10 mouse cellular contexts compared by ENCODE assay signal in genomic region chr11:98738428-98738911, GRCm38 (mm10). TPM values are rescaled to one million over a fixed set of nuclear protein-coding genes. Genes with fewer than 3 reads are reported as not detected.
A peak's percentile ranks its signal among the peaks of the same experiment; 100 is the strongest.
DNase-seq lines count a peak whose midpoint lies in the region; ATAC-seq lines count a peak whose summit lies in the region.
"Had no signal": no experiment of that assay in that cellular context is flagged by ENCODE, and none has a peak within 500 bp of the region (broad histone marks: within the 10 kb centered on the region; RNA-seq: fewer than 3 reads in every experiment).

No protein-coding gene starts in this region.

- DNase-seq in cerebellum, postnatal 14 days = peak; percentile 72
- DNase-seq in cerebellum, postnatal 4 days (ENCODE audit: low spot score in 2 of 2) = no peak
- DNase-seq in NIH3T3 (ENCODE audit: low read depth) = peak; percentile 28
- peak; percentile 28 for DNase-seq in hindbrain, embryonic 14.5 days (ENCODE audit: low spot score)
- no peak for DNase-seq in thymus, postnatal 0 days (ENCODE audit: low spot score)
- no peak for DNase-seq in urinary bladder, postnatal 14 days (ENCODE audit: low spot score)
- DNase-seq in spleen, postnatal 14 days (ENCODE audit: low spot score in 2 of 2) = no peak

- 16% methylated on average over 4 of the region's 4 CpGs for WGBS in hindbrain, embryonic 14.5 days
- WGBS in midbrain, embryonic 12.5 days = 16% methylated on average over 4 of the region's 4 CpGs

- no peak for ATAC-seq in hindbrain, embryonic 14.5 days (ENCODE audit: low FRiP score)
- no peak for ATAC-seq in midbrain, embryonic 12.5 days (ENCODE audit: low FRiP score, low read depth)

- H3K36me3 ChIP-seq in hindbrain, embryonic 14.5 days (replicated peaks; ENCODE audit: control insufficient read depth, insufficient read depth) = no peaks in the 10 kb centered on the region
- no peaks in the 10 kb centered on the region for H3K36me3 ChIP-seq in midbrain, embryonic 12.5 days

- peaks cover 38% of the 10 kb centered on the region for H3K4me1 ChIP-seq in hindbrain, embryonic 14.5 days (replicated peaks; ENCODE audit: control insufficient read depth, insufficient read depth, low read length)
- peaks cover 44% of the 10 kb centered on the region for H3K4me1 ChIP-seq in midbrain, embryonic 12.5 days

- H3K9ac ChIP-seq in hindbrain, embryonic 14.5 days = peak overlapping the region; percentile 36; the same call in 1 of the 2 replicates
- no peak overlapping the region; the same call in 1 of the 2 replicates for H3K9ac ChIP-seq in midbrain, embryonic 12.5 days (replicated peaks)

- H3K4me2 ChIP-seq in hindbrain, embryonic 14.5 days (replicated peaks) = no peak overlapping the region; the same call in 1 of the 2 replicates
- H3K4me2 ChIP-seq in midbrain, embryonic 12.5 days (replicated peaks) = no peak overlapping the region

- H3K9me3 ChIP-seq in hindbrain, embryonic 14.5 days (ENCODE audit: control insufficient read depth, low read length) = no peaks in the 10 kb centered on the region
- no peaks in the 10 kb centered on the region for H3K9me3 ChIP-seq in midbrain, embryonic 12.5 days

- no peak overlapping the region for H3K4me3 ChIP-seq in hindbrain, embryonic 14.5 days (replicated peaks; ENCODE audit: low read length)
- no peak overlapping the region for H3K4me3 ChIP-seq in midbrain, embryonic 12.5 days

- H3K27ac ChIP-seq in hindbrain, embryonic 14.5 days = peak overlapping the region; percentile 83
- H3K27ac ChIP-seq in midbrain, embryonic 12.5 days (replicated peaks) = peak overlapping the region; percentile 73
- H3K27ac ChIP-seq: kidney, postnatal 0 days; macrophage had no signal

- no peaks in the 10 kb centered on the region for H3K27me3 ChIP-seq in hindbrain, embryonic 14.5 days (ENCODE audit: control insufficient read depth, insufficient read depth, low read length)
- H3K27me3 ChIP-seq in midbrain, embryonic 12.5 days = no peaks in the 10 kb centered on the region

RNA-seq across cellular contexts. Expression of gene Thra, which starts 2.0 kb away (rescaled TPM):
- polyA plus RNA-seq in hindbrain, embryonic 14.5 days (2014; fragmentation: Nextera tagmentation; extraction: Ambion mirVana) = 165 and 181 TPM in 2 replicates
- polyA plus RNA-seq in midbrain, embryonic 12.5 days (2016; fragmentation: Nextera tagmentation; extraction: Ambion mirVana) = 45.3 and 47.6 TPM in 2 replicates
- polyA plus RNA-seq in thymus, postnatal 0 days (2015; fragmentation: Nextera tagmentation; extraction: Ambion mirVana) = 7.3 and 9.1 TPM in 2 replicates

RNA-seq across cellular contexts. Expression of gene Med24, which starts 9.2 kb away (rescaled TPM):
- 58.4 and 62.7 TPM in 2 replicates for polyA plus RNA-seq in hindbrain, embryonic 14.5 days (2014; fragmentation: Nextera tagmentation; extraction: Ambion mirVana)
- polyA plus RNA-seq in midbrain, embryonic 12.5 days (2016; fragmentation: Nextera tagmentation; extraction: Ambion mirVana) = 96.5 and 97.7 TPM in 2 replicates
- 48.3 and 48.5 TPM in 2 replicates for polyA plus RNA-seq in thymus, postnatal 0 days (2015; fragmentation: Nextera tagmentation; extraction: Ambion mirVana)

RNA-seq across cellular contexts. Expression of gene Nr1d1, which starts 36.7 kb away (rescaled TPM):
- polyA plus RNA-seq in hindbrain, embryonic 14.5 days (2014; fragmentation: Nextera tagmentation; extraction: Ambion mirVana) = 3.4 and 4.1 TPM in 2 replicates
- polyA plus RNA-seq in midbrain, embryonic 12.5 days (2016; fragmentation: Nextera tagmentation; extraction: Ambion mirVana) = 1.2 and 1.5 TPM in 2 replicates
- 2.6 and 3.0 TPM in 2 replicates for polyA plus RNA-seq in thymus, postnatal 0 days (2015; fragmentation: Nextera tagmentation; extraction: Ambion mirVana)

RNA-seq across cellular contexts. Expression of gene Csf3, which starts 37.4 kb away (rescaled TPM):
- not detected in 2 replicates for polyA plus RNA-seq in hindbrain, embryonic 14.5 days (2014; fragmentation: Nextera tagmentation; extraction: Ambion mirVana)
- polyA plus RNA-seq in midbrain, embryonic 12.5 days (2016; fragmentation: Nextera tagmentation; extraction: Ambion mirVana) = not detected in 2 replicates
- not detected in 2 replicates for polyA plus RNA-seq in thymus, postnatal 0 days (2015; fragmentation: Nextera tagmentation; extraction: Ambion mirVana)
- polyA plus RNA-seq: macrophage had no signal

RNA-seq across cellular contexts. Expression of gene Psmd3, which starts 56.1 kb away (rescaled TPM):
- 130 and 141 TPM in 2 replicates for polyA plus RNA-seq in hindbrain, embryonic 14.5 days (2014; fragmentation: Nextera tagmentation; extraction: Ambion mirVana)
- 234 and 244 TPM in 2 replicates for polyA plus RNA-seq in midbrain, embryonic 12.5 days (2016; fragmentation: Nextera tagmentation; extraction: Ambion mirVana)
- 211 and 224 TPM in 2 replicates for polyA plus RNA-seq in thymus, postnatal 0 days (2015; fragmentation: Nextera tagmentation; extraction: Ambion mirVana)

Comparison
In these comparisons a context has a peak if more than half of its experiments do, and no peak if none do; other contexts are left out.
1. DNase-seq: peak in cerebellum, postnatal 14 days (2 of 2), NIH3T3 (single experiment) and hindbrain, embryonic 14.5 days (single experiment); none in cerebellum, postnatal 4 days (0 of 2), thymus, postnatal 0 days (single experiment), urinary bladder, postnatal 14 days (single experiment) and spleen, postnatal 14 days (0 of 2).